Mouse (Mus musculus) retina, embryonic 14.5 days (tissue): ENCODE data around the gene Trib3.
"Not testable (repeated sequence)": the region's sequence is repeated elsewhere in the genome, so short reads cannot be mapped to it uniquely, and the experiment has no call there.

Experiments used
- DNase-seq: peaks from one replicate; pipeline ENCODE4 v3.0.0-alpha.2; 2015; ENCODE audit warnings: low spot score

Trib3 gene

GRCm38 (mm10) chr2:152307186-152307585 lies 36.6 kb downstream of the Trib3 start:
- no peak for DNase-seq

- no peak for DNase-seq
Measured at GRCm38 (mm10) chr2:152305480-152305879, 38.4 kb downstream of the Trib3 start.

- DNase-seq, result no peak
Measured at GRCm38 (mm10) chr2:152303781-152304180, 40.1 kb downstream of the Trib3 start.

- DNase-seq, result no peak
Measured at GRCm38 (mm10) chr2:152302862-152303261, 41.0 kb downstream of the Trib3 start.

- no peak for DNase-seq
Measured at GRCm38 (mm10) chr2:152294541-152294940, 49.3 kb downstream of the Trib3 start.

GRCm38 (mm10) chr2:152293727-152294475 lies 49.9 kb downstream of the Trib3 start, which contains the start of gene Tbc1d20:
Tbc1d20 (plus strand) TSS chr2:152293828.
- peak; percentile 92 for DNase-seq

- peak; percentile 38 for DNase-seq
Measured at GRCm38 (mm10) chr2:152293179-152293726, 50.6 kb downstream of the Trib3 start.

- DNase-seq, result no peak
Measured at GRCm38 (mm10) chr2:152292475-152292874, 51.4 kb downstream of the Trib3 start.

- DNase-seq, result not testable (repeated sequence)
Measured at GRCm38 (mm10) chr2:152289623-152290022, 54.2 kb downstream of the Trib3 start.

GRCm38 (mm10) chr2:152288046-152288445 lies 55.8 kb downstream of the Trib3 start:
- DNase-seq, result no peak

GRCm38 (mm10) chr2:152287560-152287959 lies 56.3 kb downstream of the Trib3 start:
- no peak for DNase-seq
